Mouse (Mus musculus) forebrain, embryonic 14.5 days (tissue): ENCODE data around the gene Sbno2. TPM values are rescaled to one million over a fixed set of nuclear protein-coding genes. Genes with fewer than 3 reads are reported as not detected.

ENCODE experiments used
- ATAC-seq: fragments of 200-750 bp; cut with Nextera tagmentation; 2 replicates; pipeline ENCODE4 v1.8.0; 2017; ENCODE audit warnings: mild to moderate bottlenecking, moderate library complexity
- DNase-seq: peaks from one replicate; pipeline ENCODE4 v3.0.0-alpha.2; 2015; ENCODE audit warnings: low spot score
- H3K27ac ChIP-seq: fragments of 300-500 bp; sonication (generic); 2 replicates; pipeline ENCODE4 v1.5.1; 2014; ENCODE audit warnings: low read depth, mild to moderate bottlenecking, control low read depth, low read length, moderate library complexity
- H3K27me3 ChIP-seq: fragments of 300-500 bp; sonication (generic); replicated peaks from 2 replicates; pipeline ENCODE4 v1.6.1; 2014; ENCODE audit warnings: low read length, control low read depth, mixed read lengths; ENCODE audit not compliant: control insufficient read depth, insufficient read depth
- H3K36me3 ChIP-seq: fragments of 300-500 bp; sonication (generic); 2 replicates; pipeline ENCODE4 v1.6.1; 2014; ENCODE audit warnings: low read length, control low read depth; ENCODE audit not compliant: control insufficient read depth, insufficient read depth
- H3K4me1 ChIP-seq: fragments of 300-500 bp; sonication (generic); 2 replicates; pipeline ENCODE4 v1.6.1; 2014; ENCODE audit warnings: antibody characterized with exemption, low read length, control low read depth; ENCODE audit not compliant: control insufficient read depth, insufficient read depth
- H3K4me2 ChIP-seq: fragments of 300-500 bp; sonication (generic); 2 replicates; pipeline ENCODE4 v1.6.1; 2014; ENCODE audit warnings: mild to moderate bottlenecking, control low read depth, low read length
- H3K4me3 ChIP-seq: fragments of 300-500 bp; sonication (generic); 2 replicates; pipeline ENCODE4 v1.5.1; 2014; ENCODE audit warnings: low read depth, low read length, control low read depth
- H3K9ac ChIP-seq: fragments of 300-500 bp; sonication (generic); 2 replicates; pipeline ENCODE4 v1.6.1; 2014; ENCODE audit warnings: mild to moderate bottlenecking, low read length, control low read depth, moderate library complexity
- H3K9me3 ChIP-seq: fragments of 300-500 bp; sonication (generic); replicated peaks from 2 replicates; pipeline ENCODE4 v1.6.1; 2016; ENCODE audit warnings: low read length, control low read depth, mixed read lengths; ENCODE audit not compliant: control insufficient read depth
- WGBS: fragments of 180-500 bp; shearing (Covaris S2); extraction: QIAGEN DNeasy Blood & Tissue Kit; methylation state at CpG from one replicate; pipeline ENCODE4 v1.1.7; 2014; 5-methylcytosine and 5-hydroxymethylcytosine counted together
- polyA plus RNA-seq: library from polyadenylated mRNA; unstranded; fragments of >200 nt; fragmentation: Nextera tagmentation; extraction: Ambion mirVana; gene quantifications from 2 replicates; pipeline ENCODE4 v1.2.1, GENCODE M21; 2014

The Sbno2 gene
- polyA plus RNA-seq, 1 experiment from 2014 or later: 8.1 TPM

GRCm38 (mm10) chr10:80020603-80021319 is 84.6 kb downstream of the Sbno2 start:
- Histone ChIP-seq H3K4me2 (no peak overlapping the region), H3K4me3 (no peak overlapping the region), H3K36me3 (no peaks in the 10 kb centered on the region), H3K27ac (no peak overlapping the region), H3K9ac (no peak overlapping the region), H3K27me3 (peaks cover 16% of the 10 kb centered on the region; the same call in 1 of the 2 replicates), H3K9me3 (no peaks in the 10 kb centered on the region), H3K4me1 (no peaks in the 10 kb centered on the region)
- ATAC-seq (no peak), DNase-seq (no peak)
- 84% methylated on average over 18 of the region's 18 CpGs for WGBS

- Histone ChIP-seq H3K4me2 (peak overlapping the region; percentile 6; the same call in 1 of the 2 replicates), H3K36me3 (no peaks in the 10 kb centered on the region), H3K27me3 (peaks cover 17% of the 10 kb centered on the region; the same call in 1 of the 2 replicates), H3K9ac (no peak overlapping the region), H3K27ac (no peak overlapping the region), H3K4me3 (no peak overlapping the region), H3K9me3 (no peaks in the 10 kb centered on the region), H3K4me1 (no peaks in the 10 kb centered on the region)
- DNase-seq: no peak
- no peak for ATAC-seq
- WGBS: 14% methylated on average over 11 of the region's 11 CpGs
Observed at GRCm38 (mm10) chr10:80020191-80020590, 85.2 kb downstream of the Sbno2 start.

GRCm38 (mm10) chr10:80019471-80020131 is 85.8 kb downstream of the Sbno2 start:
- 0 out of 2 replicates have a peak overlapping the region, but pooled peaks have one; percentile 40 for H3K9ac ChIP-seq
- H3K4me3 ChIP-seq: no peak overlapping the region
- H3K9me3 ChIP-seq: no peaks in the 10 kb centered on the region
- whole genome bisulfite sequencing: 3% methylated on average over 20 of the region's 20 CpGs
- no peak for ATAC-seq
- no peaks in the 10 kb centered on the region for H3K4me1 ChIP-seq
- no peaks in the 10 kb centered on the region for H3K36me3 ChIP-seq
- H3K27ac ChIP-seq: no peak overlapping the region
- peaks cover 23% of the 10 kb centered on the region for H3K27me3 ChIP-seq
- H3K4me2 ChIP-seq: peak overlapping the region; percentile 6; the same call in 1 of the 2 replicates
- DNase-seq: no peak

- no peaks in the 10 kb centered on the region for H3K9me3 ChIP-seq
- no peak overlapping the region for H3K9ac ChIP-seq
- no peak for DNase-seq
- 11% methylated on average over 13 of the region's 15 CpGs for WGBS
- H3K27ac ChIP-seq: no peak overlapping the region
- no peaks in the 10 kb centered on the region for H3K4me1 ChIP-seq
- H3K27me3 ChIP-seq: peaks cover 31% of the 10 kb centered on the region
- H3K4me2 ChIP-seq: no peak overlapping the region
- no peak overlapping the region for H3K4me3 ChIP-seq
- H3K36me3 ChIP-seq: no peaks in the 10 kb centered on the region
- no peak for ATAC-seq
Observed at GRCm38 (mm10) chr10:80018739-80019297, 86.6 kb downstream of the Sbno2 start.

- ATAC-seq (no peak), DNase-seq (no peak)
- Histone ChIP-seq H3K4me2 (no peak overlapping the region), H3K4me1 (no peaks in the 10 kb centered on the region), H3K9ac (no peak overlapping the region), H3K4me3 (no peak overlapping the region), H3K9me3 (no peaks in the 10 kb centered on the region), H3K27ac (no peak overlapping the region), H3K27me3 (peaks cover 41% of the 10 kb centered on the region), H3K36me3 (no peaks in the 10 kb centered on the region)
- 80% methylated on average over 14 of the region's 14 CpGs for WGBS
Observed at GRCm38 (mm10) chr10:80017771-80018170, 87.6 kb downstream of the Sbno2 start.

- peaks cover 41% of the 10 kb centered on the region for H3K27me3 ChIP-seq
- H3K4me2 ChIP-seq: no peak overlapping the region
- no peaks in the 10 kb centered on the region for H3K36me3 ChIP-seq
- DNase-seq (no peak), ATAC-seq (no peak)
- 72% methylated on average over 3 of the region's 3 CpGs for WGBS
- no peak overlapping the region for H3K27ac ChIP-seq
- H3K4me3 ChIP-seq: no peak overlapping the region
- no peaks in the 10 kb centered on the region for H3K9me3 ChIP-seq
- no peaks in the 10 kb centered on the region for H3K4me1 ChIP-seq
- H3K9ac ChIP-seq: no peak overlapping the region
Observed at GRCm38 (mm10) chr10:80017361-80017760, 88.0 kb downstream of the Sbno2 start.

GRCm38 (mm10) chr10:80016931-80017330 is 88.4 kb downstream of the Sbno2 start:
- Histone ChIP-seq H3K4me1 (no peaks in the 10 kb centered on the region), H3K4me2 (no peak overlapping the region), H3K4me3 (no peak overlapping the region), H3K9ac (no peak overlapping the region), H3K9me3 (no peaks in the 10 kb centered on the region), H3K27me3 (peaks cover 41% of the 10 kb centered on the region), H3K27ac (no peak overlapping the region), H3K36me3 (no peaks in the 10 kb centered on the region)
- DNase-seq (no peak), ATAC-seq (no peak)
- 85% methylated on average over 10 of the region's 10 CpGs for WGBS

GRCm38 (mm10) chr10:80016511-80016910 is 88.9 kb downstream of the Sbno2 start, which contains the start of gene Arhgap45:
Arhgap45 (plus strand) TSS chr10:80016653.
- Histone ChIP-seq H3K4me1 (no peaks in the 10 kb centered on the region), H3K4me2 (no peak within 1 kb of the TSS), H3K27me3 (peaks cover 41% of the 10 kb centered on the region), H3K9ac (no peak within 1 kb of the TSS), H3K36me3 (no peaks in the 10 kb centered on the region), H3K27ac (no peak within 1 kb of the TSS), H3K4me3 (no peak within 1 kb of the TSS), H3K9me3 (0 out of 2 replicates have a peak, but pooled peaks cover 2% of the 10 kb centered on the region)
- WGBS: 72% methylated on average over 11 of the region's 11 CpGs
- DNase-seq (no peak), ATAC-seq (no peak)
